Mouse (Mus musculus) frontal cortex, postnatal 10 days (tissue): ENCODE results near the gene Hoxa10.

ENCODE experiments used
- DNase-seq, 2 experiments: peaks; one replicate each; pipeline ENCODE4 v3.0.0; 2022; ENCODE audit warnings: low spot score in 2 of 2, mixed read lengths in 1 of 2

Gene Hoxa10

GRCm38 (mm10) chr6:52205638-52206621 is 34.7 kb downstream of the Hoxa10 start:
- DNase-seq, result no peak

GRCm38 (mm10) chr6:52205221-52205620 is 35.4 kb downstream of the Hoxa10 start:
- DNase-seq, result no peak

GRCm38 (mm10) chr6:52204050-52204752 is 36.5 kb downstream of the Hoxa10 start, which contains the start of gene Hoxa5:
Gene Hoxa5 (minus strand): TSS chr6:52204587.
- no peak for DNase-seq

- no peak for DNase-seq
Observed at GRCm38 (mm10) chr6:52203371-52204049, 37.1 kb downstream of the Hoxa10 start.

- DNase-seq, result no peak
Observed at GRCm38 (mm10) chr6:52203121-52203370, 37.6 kb downstream of the Hoxa10 start.

- no peak for DNase-seq
Observed at GRCm38 (mm10) chr6:52202362-52203120, 38.1 kb downstream of the Hoxa10 start.

- no peak for DNase-seq
Observed at GRCm38 (mm10) chr6:52201269-52201668, 39.4 kb downstream of the Hoxa10 start.

- no peak for DNase-seq
Observed at GRCm38 (mm10) chr6:52200751-52201250, 39.9 kb downstream of the Hoxa10 start.

GRCm38 (mm10) chr6:52200073-52200750 is 40.4 kb downstream of the Hoxa10 start:
- no peak for DNase-seq

- DNase-seq, result no peak
Observed at GRCm38 (mm10) chr6:52197271-52197670, 43.4 kb downstream of the Hoxa10 start.

- no peak for DNase-seq
Observed at GRCm38 (mm10) chr6:52196811-52197210, 43.8 kb downstream of the Hoxa10 start.

GRCm38 (mm10) chr6:52194690-52195089 is 46.0 kb downstream of the Hoxa10 start:
- DNase-seq, result no peak

GRCm38 (mm10) chr6:52191860-52192550 is 48.6 kb downstream of the Hoxa10 start:
- DNase-seq, result no peak

GRCm38 (mm10) chr6:52190906-52191810 is 49.5 kb downstream of the Hoxa10 start, which contains the start of gene Hoxa4:
Gene Hoxa4 (minus strand): TSS chr6:52191753.
- no peak for DNase-seq

- no peak for DNase-seq
Observed at GRCm38 (mm10) chr6:52190410-52190809, 50.2 kb downstream of the Hoxa10 start.

- DNase-seq, result no peak
Observed at GRCm38 (mm10) chr6:52189909-52190308, 50.7 kb downstream of the Hoxa10 start.

GRCm38 (mm10) chr6:52189172-52189591 is 51.5 kb downstream of the Hoxa10 start:
- no peak for DNase-seq

- DNase-seq, result no peak
Observed at GRCm38 (mm10) chr6:52186500-52186899, 54.2 kb downstream of the Hoxa10 start.

- no peak for DNase-seq
Observed at GRCm38 (mm10) chr6:52185834-52186233, 54.8 kb downstream of the Hoxa10 start.
